Mouse (Mus musculus): ENCODE data around the gene Ptdss2. TPM values are rescaled to one million over a fixed set of nuclear protein-coding genes. Genes with fewer than 3 reads are reported as not detected.

Ptdss2 gene
- polyA plus RNA-seq, 1 experiment = 55.3 TPM

DNA sequence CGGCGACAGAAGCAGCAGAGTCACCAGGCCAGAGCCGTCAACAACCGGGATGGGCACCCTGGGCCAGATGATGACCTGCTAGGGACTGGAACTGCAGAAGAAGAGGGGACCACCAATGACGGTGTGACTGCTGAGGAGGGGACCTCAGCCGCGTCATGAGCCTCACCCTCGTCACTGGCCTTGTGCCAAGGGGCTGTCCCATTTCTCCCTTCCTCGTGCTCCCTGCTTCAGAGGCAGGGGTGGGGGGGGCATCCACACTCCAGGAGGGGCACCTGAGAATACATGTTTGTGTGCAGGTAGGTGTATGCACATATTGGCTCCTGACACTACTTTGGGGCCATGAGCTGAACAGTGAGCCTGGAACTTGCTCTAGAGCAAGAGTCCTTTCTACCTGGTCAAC, 33.2 kb downstream of the Ptdss2 start:
- DNase-seq (ENCODE audit: low read depth) = no peak
- TF ChIP-seq POLR2A (IDR thresholded peaks at IDR 0.05; ENCODE audit: borderline replicate concordance, extremely low read depth, insufficient read depth, insufficient read length, poor library complexity, severe bottlenecking) (no peak), CTCF (IDR thresholded peaks at IDR 0.05; ENCODE audit: borderline replicate concordance, extremely low read depth, insufficient read depth, insufficient read length) (no peak)

DNA sequence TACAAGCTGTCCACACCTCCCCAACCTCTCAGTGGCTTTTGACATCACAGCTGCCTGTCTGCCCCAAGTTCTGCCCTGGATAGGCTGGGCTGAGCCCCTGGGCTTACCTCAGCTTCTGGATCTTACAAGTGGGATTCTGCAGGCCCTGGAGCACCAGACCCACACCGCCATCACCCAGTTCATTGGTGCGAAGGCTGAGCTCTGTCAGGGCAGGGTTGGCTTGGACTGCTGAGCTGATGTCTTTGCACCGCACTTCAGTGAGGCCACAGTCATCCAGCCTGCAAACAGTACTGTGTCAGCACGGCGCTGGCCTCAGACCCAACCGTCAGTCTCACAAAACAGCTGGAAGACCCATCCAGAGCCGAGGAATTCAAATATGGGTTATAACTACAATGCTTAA, 42.2 kb downstream of the Ptdss2 start:
- TF ChIP-seq POLR2A (IDR thresholded peaks at IDR 0.05; ENCODE audit: borderline replicate concordance, extremely low read depth, insufficient read depth, insufficient read length, poor library complexity, severe bottlenecking) = no peak
- TF ChIP-seq CTCF (IDR thresholded peaks at IDR 0.05; ENCODE audit: borderline replicate concordance, extremely low read depth, insufficient read depth, insufficient read length) = no peak

DNA sequence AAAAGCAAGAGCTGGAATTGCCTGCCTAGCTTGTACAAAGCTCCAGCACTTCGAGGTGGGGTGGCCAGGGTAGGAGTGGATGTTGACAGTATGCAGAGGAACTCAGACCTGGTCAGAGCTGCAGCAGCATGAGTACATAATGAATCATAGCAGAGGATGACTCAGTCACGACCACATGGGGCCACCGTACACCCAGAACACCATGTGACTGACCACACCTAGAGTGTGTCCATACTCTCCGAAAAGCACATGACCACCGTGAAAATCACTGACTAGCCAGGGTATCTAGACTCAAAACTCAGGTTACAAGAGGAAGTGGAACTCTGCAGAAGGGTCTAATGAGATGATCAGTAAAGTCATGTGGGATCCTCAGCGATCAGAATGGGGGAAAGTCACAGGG, 42.7 kb downstream of the Ptdss2 start:
- TF ChIP-seq CTCF (IDR thresholded peaks at IDR 0.05; ENCODE audit: borderline replicate concordance, extremely low read depth, insufficient read depth, insufficient read length) = no peak
- DNase-seq (ENCODE audit: low read depth) = no peak

More for the DNA sequence above, 42.2 kb downstream of the Ptdss2 start:
- no peak for DNase-seq (ENCODE audit: low read depth)

DNA sequence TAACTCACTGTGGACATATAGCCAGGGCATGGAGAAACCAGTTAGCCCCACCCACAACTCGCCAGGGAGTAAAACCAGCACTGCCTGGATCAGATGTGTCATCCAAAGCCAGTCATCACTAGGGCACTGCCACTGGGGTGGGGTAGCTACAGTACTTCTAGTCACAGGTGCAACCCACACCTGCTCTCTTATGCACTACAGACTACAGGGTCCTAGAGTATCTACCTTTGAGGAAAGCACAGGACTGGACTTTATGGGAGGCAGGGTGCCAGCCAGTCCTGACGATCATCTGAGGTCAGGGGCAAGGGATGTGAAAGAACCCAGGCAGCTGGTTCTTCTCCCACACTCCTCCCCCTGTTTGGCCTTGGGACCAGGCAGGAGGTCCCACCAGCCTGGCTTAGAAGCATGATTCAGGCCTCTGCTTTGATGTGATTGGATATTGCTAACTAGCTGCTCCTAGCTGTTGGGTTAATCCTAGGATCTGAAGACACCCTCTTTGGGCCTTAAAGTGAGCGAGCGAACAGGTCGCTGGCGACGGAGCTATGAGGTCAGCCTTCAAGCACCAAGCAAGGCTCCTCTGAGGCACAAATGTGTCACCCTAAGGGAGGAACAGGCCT, 45.8 kb downstream of the Ptdss2 start:
- no peak for TF ChIP-seq CTCF (IDR thresholded peaks at IDR 0.05; ENCODE audit: borderline replicate concordance, extremely low read depth, insufficient read depth, insufficient read length)
- no peak for TF ChIP-seq POLR2A (IDR thresholded peaks at IDR 0.05; ENCODE audit: borderline replicate concordance, extremely low read depth, insufficient read depth, insufficient read length, poor library complexity, severe bottlenecking)
- DNase-seq (ENCODE audit: low read depth) = peak; percentile 17

DNA sequence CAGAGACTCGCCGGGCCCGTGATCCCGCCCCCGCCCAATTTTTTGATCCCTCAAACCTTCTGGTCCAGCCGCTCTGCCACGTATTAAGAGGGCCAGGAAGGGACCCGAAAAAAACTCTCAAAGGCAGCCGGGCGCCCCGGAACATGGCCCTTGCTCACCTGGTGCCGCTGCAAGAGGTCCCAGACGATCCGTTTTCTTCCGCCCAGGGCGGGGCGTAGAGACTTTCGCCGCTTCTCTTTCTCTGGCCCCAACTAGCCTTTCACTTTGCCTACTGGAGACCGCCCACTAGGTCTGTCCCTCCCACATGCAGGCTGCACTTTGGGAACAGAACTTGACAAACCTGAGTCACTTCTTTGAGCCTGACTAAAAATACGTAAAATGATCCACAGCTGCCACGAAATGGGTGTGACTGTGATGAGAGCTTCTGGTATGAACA, 46.4 kb downstream of the Ptdss2 start:
- peak; percentile 20 for DNase-seq (ENCODE audit: low read depth)
- TF ChIP-seq POLR2A (IDR thresholded peaks at IDR 0.05; ENCODE audit: borderline replicate concordance, extremely low read depth, insufficient read depth, insufficient read length, poor library complexity, severe bottlenecking) (no peak), CTCF (IDR thresholded peaks at IDR 0.05; ENCODE audit: borderline replicate concordance, extremely low read depth, insufficient read depth, insufficient read length) (no peak)

DNA sequence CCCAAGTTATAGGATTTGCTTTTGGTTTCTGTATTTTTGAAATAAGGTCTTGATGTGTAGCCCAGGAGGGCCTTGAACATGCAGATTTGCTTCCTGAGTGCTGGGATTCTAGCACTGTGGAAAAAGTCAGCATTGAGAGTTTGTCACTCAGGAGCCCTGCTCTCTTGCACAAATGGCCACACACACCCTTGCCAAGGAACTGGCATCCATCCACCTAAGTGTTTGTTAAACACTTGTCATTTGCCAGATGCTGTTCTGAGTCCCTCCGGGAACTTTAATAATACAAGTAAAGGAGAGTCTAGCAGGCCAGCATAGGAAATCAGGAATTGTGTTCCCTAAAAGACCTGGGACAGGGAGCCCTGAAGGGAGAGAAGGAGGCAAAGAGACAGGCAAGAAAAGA, 47.1 kb downstream of the Ptdss2 start:
- TF ChIP-seq CTCF (IDR thresholded peaks at IDR 0.05; ENCODE audit: borderline replicate concordance, extremely low read depth, insufficient read depth, insufficient read length) (no peak), POLR2A (IDR thresholded peaks at IDR 0.05; ENCODE audit: borderline replicate concordance, extremely low read depth, insufficient read depth, insufficient read length, poor library complexity, severe bottlenecking) (no peak)
- DNase-seq (ENCODE audit: low read depth) = peak; percentile 60

DNA sequence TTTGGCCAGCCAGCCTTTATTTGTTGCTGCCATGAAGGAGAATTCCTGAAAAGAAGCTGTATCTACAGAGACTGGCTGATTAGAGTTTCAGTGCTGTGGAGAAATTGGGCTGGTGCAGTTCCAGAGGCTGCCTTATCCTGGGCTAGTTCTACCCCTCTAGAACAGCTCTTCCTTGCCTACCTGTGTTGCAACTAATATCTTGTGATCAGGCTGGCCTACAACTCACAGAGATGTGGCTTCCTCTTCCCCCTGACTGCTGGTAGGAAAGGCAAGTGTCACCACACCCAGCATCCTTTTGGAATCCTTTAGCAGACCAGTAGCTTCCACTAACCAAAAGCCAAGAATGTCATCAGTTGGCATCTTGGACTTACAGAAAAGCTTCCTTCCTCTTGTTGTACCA, 47.7 kb downstream of the Ptdss2 start:
- TF ChIP-seq POLR2A (IDR thresholded peaks at IDR 0.05; ENCODE audit: borderline replicate concordance, extremely low read depth, insufficient read depth, insufficient read length, poor library complexity, severe bottlenecking) (no peak), CTCF (IDR thresholded peaks at IDR 0.05; ENCODE audit: borderline replicate concordance, extremely low read depth, insufficient read depth, insufficient read length) (no peak)
- no peak for DNase-seq (ENCODE audit: low read depth)

DNA sequence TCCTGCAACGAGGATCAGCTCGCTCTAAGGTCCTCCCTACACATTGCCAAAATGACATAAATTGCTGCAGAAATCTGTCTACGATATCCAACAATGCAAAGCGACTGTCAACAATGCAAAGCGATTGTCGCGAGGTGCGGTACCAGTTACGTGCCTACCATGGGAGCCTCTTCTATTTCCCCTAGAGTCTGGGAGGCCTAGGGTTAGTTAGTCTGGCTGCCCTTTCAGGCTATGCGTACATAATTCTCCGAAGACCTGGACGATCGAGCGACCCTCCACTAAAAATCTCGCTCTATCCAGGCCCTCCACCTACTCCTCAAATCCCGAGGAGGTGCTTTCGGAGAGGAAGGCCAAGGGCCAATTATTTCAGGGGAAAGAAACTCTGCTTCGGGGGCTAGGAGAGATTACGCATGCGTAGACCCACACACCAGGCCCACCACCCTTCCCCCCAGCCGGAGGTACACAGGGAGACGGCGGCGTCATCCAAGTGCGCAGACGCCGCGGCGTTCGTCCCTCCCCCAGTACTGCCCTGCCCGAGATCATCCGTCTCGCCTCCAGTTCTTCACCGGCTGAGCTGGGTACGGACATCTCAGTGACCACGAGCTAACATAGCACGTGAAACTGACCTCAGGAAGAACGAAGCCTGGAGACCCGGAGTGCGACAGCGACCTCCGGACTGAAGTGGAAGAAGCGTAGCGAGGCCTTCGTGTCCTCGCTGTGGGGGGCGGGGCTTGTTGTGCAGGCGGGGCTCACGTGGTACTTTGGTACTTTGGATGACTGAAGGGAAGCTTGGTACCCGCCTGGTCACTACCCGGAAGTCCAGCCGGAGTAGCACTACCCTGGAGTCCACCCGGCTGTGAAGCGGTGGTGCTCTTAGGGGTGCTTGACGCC, 50.2 kb downstream of the Ptdss2 start, which contains the start of gene Rnh1:
Rnh1 (minus strand) TSS at position 742 of the 891 bp plus-strand sequence.
- peak; percentile 98 for DNase-seq (ENCODE audit: low read depth)
- TF ChIP-seq POLR2A (IDR thresholded peaks at IDR 0.05; ENCODE audit: borderline replicate concordance, extremely low read depth, insufficient read depth, insufficient read length, poor library complexity, severe bottlenecking) (peak; percentile 61; the same call in 1 of the 2 replicates), CTCF (IDR thresholded peaks at IDR 0.05; ENCODE audit: borderline replicate concordance, extremely low read depth, insufficient read depth, insufficient read length) (no peak)

DNA sequence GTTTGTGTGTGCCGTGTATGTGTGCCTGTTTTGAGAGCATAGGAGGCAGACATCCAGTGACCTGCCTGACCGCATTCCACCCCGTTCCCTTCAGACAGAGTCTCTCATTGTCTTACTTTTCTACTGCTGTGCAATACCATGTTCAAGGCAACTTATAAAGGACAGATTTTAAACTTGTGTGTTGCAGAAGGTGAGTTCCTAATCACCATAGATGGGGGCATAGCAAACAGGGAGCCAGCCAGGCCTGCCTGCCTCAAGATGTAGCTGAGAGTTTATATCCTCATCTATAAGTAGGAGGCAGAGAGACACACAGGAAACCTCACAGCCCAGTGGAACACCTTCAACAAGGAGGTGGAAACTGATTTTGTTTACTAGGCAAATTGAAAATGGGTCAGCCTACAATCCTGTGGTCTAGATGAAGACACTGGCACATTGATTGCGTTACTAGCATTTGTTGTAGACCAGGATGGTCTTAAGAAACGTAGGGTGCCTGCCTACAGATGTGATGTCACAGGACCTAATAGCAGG, 51.2 kb downstream of the Ptdss2 start:
- no peak for TF ChIP-seq POLR2A (IDR thresholded peaks at IDR 0.05; ENCODE audit: borderline replicate concordance, extremely low read depth, insufficient read depth, insufficient read length, poor library complexity, severe bottlenecking)
- TF ChIP-seq CTCF (IDR thresholded peaks at IDR 0.05; ENCODE audit: borderline replicate concordance, extremely low read depth, insufficient read depth, insufficient read length) = no peak

DNA sequence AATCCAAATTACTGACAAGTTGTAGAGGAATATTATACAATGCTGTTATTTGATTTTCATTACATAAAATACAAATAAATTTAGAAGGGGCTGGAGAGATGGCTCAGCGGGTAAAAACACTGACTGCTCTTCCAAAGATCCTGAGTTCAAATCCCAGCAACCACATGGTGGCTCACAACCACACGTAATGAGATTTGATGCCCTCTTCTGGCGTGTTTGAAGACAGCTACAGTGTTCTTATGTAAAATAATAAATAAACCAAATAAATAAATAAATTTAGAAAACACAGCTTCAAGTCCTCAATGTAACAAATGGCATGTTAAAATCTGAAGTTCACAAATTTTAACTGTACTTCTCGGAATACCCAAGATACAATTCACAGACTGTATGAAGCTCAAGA, 52.9 kb downstream of the Ptdss2 start:
- no peak for DNase-seq (ENCODE audit: low read depth)
- TF ChIP-seq POLR2A (IDR thresholded peaks at IDR 0.05; ENCODE audit: borderline replicate concordance, extremely low read depth, insufficient read depth, insufficient read length, poor library complexity, severe bottlenecking) (no peak), CTCF (IDR thresholded peaks at IDR 0.05; ENCODE audit: borderline replicate concordance, extremely low read depth, insufficient read depth, insufficient read length) (no peak)

More for the DNA sequence above, 51.2 kb downstream of the Ptdss2 start:
- no peak for DNase-seq (ENCODE audit: low read depth)

DNA sequence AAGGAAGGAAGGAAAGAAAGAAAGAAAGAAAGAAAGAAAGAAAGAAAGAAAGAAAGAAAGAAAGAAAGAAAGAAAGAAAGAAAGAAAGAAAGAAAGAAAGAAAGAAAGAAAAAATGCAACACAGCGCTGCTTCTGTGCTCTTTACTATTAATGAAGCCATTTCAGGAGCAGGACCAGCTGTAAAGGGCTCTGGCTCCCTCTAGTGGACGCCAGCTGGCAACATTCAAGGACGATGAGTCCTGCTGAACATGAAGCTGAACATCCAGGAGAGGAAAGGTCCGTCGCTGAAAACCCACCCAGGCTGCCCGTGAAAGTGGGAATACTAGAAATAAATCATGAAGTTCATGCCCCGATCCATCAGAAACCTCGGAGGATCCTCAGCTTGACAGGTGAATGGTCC, 54.0 kb downstream of the Ptdss2 start:
- peak; percentile 95 for DNase-seq (ENCODE audit: low read depth)
- TF ChIP-seq POLR2A (IDR thresholded peaks at IDR 0.05; ENCODE audit: borderline replicate concordance, extremely low read depth, insufficient read depth, insufficient read length, poor library complexity, severe bottlenecking) = no peak
- TF ChIP-seq CTCF (IDR thresholded peaks at IDR 0.05; ENCODE audit: borderline replicate concordance, extremely low read depth, insufficient read depth, insufficient read length) = peak; percentile 97

Data from brain, embryonic 14.5 days (tissue).